Mouse (Mus musculus) layer of hippocampus, adult 9-11 months (tissue): ENCODE data around the gene Lgr4.

Experiments used
- DNase-seq: peaks from one replicate; pipeline ENCODE4 v3.0.0; 2022

The Lgr4 gene

GRCm38 (mm10) chr2:109922306-109922705 lies 4.9 kb downstream of the Lgr4 start:
- DNase-seq = no peak

- DNase-seq = no peak
Measured at GRCm38 (mm10) chr2:109923031-109923430, 5.6 kb downstream of the Lgr4 start.

DNA sequence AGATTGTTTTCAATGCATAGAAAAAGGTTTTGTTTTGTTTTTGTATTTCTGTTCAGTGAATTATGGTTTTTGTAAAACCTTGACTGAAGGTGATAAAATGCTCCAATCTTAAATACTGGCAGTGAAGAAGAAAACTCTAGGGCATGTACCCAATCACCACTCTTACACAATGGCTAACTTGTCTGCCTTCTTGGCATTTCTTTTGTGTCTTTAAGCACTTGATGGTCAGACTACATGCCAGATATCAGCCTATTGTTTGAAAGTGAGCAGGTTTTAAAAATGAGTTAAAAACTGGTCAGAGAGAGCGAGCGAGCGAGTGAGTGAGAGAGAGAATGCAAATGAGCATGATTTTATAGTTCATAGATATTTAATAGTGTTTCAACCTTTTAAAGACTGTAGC lies 6.5 kb downstream of the Lgr4 start:
- no peak for DNase-seq

DNA sequence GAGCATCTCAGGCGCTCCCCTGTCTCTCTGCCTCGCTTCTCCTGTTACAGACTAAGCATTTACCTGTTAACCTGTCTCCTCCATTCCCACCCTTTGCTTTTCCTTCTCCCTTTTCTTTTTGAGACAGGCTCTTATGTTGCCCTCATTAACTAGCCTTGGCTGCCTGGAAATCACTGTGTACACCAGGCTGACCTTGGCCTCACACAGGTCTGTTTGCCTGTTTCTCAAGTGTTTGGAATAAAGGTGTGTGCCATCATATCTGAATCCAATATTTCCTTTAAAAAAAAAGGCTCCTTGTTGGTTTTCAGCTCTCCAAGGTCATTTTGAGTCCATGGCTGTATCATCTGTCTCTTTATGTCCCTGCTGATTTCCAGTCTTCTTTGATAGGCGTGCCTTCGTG lies 9.5 kb downstream of the Lgr4 start:
- no peak for DNase-seq

DNA sequence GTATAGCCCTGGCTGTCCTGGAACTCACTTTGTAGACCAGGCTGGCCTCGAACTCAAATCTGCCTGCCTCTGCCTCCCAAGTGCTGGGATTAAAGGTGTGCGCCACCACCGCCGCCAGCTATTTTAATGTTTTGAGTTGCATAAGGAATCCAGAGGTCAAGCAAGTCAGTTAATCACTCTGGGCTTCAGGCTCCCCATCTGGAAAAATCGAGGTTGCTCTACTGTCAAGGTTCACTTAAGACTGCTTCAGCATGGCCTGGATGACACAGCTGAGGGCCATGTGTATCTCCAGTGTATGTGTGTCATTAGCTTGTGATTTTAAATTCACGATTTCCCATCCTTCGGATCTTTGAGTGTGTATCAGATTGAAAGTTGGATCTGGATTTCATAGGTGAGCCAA lies 10.0 kb downstream of the Lgr4 start:
- no peak for DNase-seq

DNA sequence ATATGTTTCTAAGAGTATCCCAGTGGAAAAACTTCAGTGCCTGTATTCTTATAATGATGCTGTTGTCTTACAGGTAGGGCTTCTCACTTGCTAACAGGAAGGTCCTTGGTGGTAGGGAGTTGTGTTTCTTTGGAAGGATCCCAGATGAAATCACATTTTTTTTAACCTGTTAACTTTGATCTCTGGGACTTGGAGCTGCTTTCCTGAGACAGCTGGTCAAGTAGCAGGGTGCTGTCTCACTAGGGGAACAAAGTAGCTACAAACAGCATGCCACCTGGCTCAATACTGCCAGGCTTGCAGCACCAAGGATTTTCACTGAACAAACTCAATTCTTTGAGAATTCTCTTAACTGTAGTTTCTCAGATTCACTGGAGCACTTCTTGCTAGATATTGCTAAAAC lies 10.4 kb downstream of the Lgr4 start:
- DNase-seq = no peak

DNA sequence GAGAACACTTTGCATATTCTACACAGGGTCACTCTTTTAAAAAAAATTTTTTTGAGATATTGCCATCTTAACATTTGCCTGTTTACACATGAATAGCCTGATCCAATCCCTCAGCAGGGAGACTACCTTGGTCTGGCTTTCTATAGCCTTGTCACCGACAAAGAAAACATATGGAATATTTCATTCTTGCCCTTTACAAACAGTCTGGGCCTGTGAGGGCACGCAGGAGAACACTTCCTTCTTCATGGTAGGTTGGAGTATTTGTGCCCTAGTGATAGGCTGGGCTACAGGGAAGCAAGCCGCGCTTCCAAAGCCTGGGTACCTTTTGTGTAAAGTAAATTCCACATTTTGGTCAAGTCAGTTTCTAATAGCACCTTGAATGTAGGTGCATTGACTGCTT lies 11.3 kb downstream of the Lgr4 start:
- DNase-seq = no peak

- no peak for DNase-seq
Measured at GRCm38 (mm10) chr2:109929256-109929655, 11.8 kb downstream of the Lgr4 start.

GRCm38 (mm10) chr2:109930366-109930765 lies 12.9 kb downstream of the Lgr4 start:
- DNase-seq = no peak

GRCm38 (mm10) chr2:109930771-109931170 lies 13.3 kb downstream of the Lgr4 start:
- no peak for DNase-seq

- no peak for DNase-seq
Measured at GRCm38 (mm10) chr2:109931978-109932780, 14.7 kb downstream of the Lgr4 start.

DNA sequence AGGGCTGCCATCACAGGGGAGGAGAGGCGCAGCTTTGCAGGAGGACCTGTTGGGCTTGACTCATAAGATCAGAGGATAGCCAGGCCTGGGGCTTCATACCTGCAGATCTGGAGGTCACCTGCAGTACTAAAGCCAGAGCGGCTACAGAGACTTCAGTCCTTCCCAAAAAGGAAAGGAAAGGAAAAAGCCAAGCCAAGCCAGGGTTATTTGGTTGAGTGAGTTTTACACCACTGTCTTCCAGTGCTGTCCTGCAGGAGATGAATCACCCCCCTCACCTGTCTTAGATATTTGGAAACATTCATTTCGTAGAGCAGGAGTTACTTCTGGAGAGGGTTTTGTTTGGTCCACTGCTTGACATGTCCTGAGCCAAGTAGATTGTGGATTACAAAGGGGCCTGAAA lies 15.7 kb downstream of the Lgr4 start:
- no peak for DNase-seq

DNA sequence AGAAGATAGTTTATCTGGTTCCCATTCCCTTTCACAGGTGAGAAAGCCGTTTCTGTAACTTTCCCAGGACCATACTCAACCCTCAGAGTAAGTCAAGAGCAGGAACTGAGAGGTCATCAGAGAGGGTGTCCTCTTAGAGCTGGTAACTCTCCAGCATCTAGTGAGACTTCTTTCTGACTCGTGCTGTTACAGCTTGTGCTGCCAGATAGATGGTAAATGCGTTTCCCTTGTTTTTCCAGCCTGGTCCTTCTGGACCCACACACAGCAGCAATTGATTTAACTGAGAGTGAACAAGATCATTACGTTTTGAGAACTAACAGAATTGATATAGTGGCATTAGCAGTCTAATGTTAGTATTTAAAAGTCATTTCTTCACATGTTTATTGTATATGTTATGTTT lies 16.6 kb downstream of the Lgr4 start:
- no peak for DNase-seq

DNA sequence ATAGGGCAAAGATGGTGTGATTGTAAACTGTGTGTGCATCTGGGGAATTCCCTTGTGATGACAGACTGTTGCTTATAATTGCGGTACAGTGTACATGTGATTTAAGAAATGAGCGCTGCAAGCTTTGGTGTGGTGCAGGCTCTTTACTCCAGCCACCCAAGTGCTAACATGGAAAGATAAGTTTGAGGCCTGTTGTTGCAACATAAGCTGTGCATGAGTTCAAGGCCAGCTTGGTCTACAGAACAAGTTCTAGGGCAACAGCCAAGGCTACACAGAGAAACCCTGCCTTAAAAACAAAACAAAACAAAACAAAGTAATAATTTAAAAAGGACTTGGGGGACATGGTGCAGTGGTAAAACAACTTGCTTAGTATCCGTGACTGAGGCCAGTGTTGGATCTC lies 17.7 kb downstream of the Lgr4 start:
- DNase-seq = no peak

GRCm38 (mm10) chr2:109935754-109936409 lies 18.4 kb downstream of the Lgr4 start:
- DNase-seq = no peak

DNA sequence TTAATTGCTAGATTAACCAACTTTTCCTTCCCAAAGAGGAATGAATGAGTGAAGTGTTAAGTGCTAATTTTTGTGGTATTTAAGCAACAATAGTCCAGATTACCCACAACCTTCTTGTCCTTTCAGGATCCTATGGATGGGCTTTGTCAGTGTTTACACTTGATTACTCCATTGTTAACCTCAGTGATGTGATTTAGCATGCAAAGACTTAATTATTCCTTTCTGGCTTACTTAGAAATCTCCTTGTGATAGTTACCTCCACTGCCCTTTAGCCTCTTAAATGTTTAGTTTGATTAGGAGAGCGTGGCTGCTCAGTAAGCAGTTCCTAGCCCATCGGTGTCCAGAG lies 18.9 kb downstream of the Lgr4 start:
- no peak for DNase-seq

- no peak for DNase-seq
Measured at GRCm38 (mm10) chr2:109941973-109942444, 24.6 kb downstream of the Lgr4 start.

- DNase-seq = peak; percentile 29
Measured at GRCm38 (mm10) chr2:109942810-109943570, 25.5 kb downstream of the Lgr4 start.

- no peak for DNase-seq
Measured at GRCm38 (mm10) chr2:109944995-109945394, 27.5 kb downstream of the Lgr4 start.

GRCm38 (mm10) chr2:109945532-109945931 lies 28.1 kb downstream of the Lgr4 start:
- no peak for DNase-seq

GRCm38 (mm10) chr2:109946426-109946825 lies 29.0 kb downstream of the Lgr4 start:
- no peak for DNase-seq

DNA sequence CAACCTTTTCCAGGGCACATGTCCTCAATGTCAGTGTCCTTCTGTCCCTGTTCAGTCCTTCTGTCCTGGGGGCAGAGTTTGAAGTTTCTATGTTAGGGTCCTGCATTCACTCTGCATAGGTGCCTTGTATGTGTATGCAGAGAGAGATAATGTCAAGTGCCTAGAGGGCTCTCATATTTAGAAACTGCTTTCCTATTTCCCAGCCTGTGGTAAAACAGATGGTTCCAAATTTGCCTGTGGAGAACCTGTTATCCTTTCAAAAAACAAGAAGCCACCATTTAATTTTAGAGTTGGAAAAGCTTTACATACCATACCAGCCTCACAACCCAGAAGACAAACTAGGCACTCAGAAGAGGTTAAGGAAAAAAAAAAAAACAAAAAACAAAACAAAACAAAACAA lies 32.1 kb downstream of the Lgr4 start:
- DNase-seq = no peak

- no peak for DNase-seq
Measured at GRCm38 (mm10) chr2:109950311-109950710, 32.9 kb downstream of the Lgr4 start.

DNA sequence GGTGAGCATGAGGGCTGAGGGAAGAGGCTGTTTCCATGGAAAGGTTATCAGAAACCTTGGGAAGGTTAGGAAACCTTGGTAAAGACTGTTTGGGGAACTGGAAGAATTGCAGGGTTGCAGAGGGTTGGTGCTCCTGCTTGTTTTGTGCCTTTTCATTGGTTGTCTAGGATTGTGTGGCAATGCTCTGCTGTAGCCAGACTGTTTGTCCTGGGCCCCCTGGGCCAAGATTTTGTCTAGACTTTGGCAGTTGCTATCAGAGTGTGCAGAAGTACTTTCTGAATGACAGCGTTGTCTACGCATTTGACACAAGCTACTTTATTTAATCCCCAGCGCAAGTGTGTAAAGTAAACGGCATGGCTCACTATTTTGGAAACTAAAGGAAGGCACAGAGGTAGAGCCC lies 33.6 kb downstream of the Lgr4 start:
- no peak for DNase-seq
